Mouse (Mus musculus): ENCODE results near the gene Atp6v0a4. TPM values are rescaled to one million over a fixed set of nuclear protein-coding genes. Genes with fewer than 3 reads are reported as not detected.

The Atp6v0a4 gene
- polyA plus RNA-seq, 1 experiment = not detected

GRCm38 (mm10) chr6:38134806-38135559, 10.6 kb upstream of the Atp6v0a4 start:
- Histone ChIP-seq H3K4me3 (ENCODE audit: insufficient read depth, low read depth, low read length) (no peak overlapping the region), H3K4me1 (ENCODE audit: control insufficient read depth, insufficient read depth, low read length) (peaks cover 6% of the 10 kb centered on the region), H3K27ac (ENCODE audit: insufficient read depth, low read depth, low read length) (no peak overlapping the region)
- TF ChIP-seq POLR2A (IDR thresholded peaks at IDR 0.05; ENCODE audit: insufficient read depth, low read depth, low read length) (no peak), CTCF (IDR thresholded peaks at IDR 0.05; ENCODE audit: insufficient read depth, low read depth, low read length) (no peak)
- WGBS = 61% methylated on average over 8 of the region's 8 CpGs

DNA sequence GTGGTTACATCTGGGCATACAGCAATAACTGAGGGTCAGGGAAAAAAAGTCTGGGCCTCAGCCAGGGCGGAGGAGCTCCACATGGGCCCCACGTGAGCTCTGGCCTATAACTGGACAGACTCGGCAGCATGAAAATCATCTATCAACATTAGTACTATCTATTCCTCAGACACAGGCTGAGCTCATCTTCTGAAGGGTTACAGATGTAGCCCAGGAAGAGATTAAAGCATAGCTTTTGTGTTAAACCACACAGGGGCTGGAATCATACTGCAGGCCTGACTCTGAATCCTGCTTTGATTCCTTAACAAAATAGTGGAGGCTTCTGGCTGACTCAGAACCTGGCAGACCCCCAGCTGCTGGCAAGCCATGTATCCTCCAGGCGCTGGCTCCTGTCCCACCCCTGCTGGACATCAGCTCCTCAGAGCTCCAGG, 7.4 kb upstream of the Atp6v0a4 start:
- TF ChIP-seq CTCF (IDR thresholded peaks at IDR 0.05; ENCODE audit: insufficient read depth, low read depth, low read length) (no peak), POLR2A (IDR thresholded peaks at IDR 0.05; ENCODE audit: insufficient read depth, low read depth, low read length) (no peak)
- WGBS = 78% methylated on average over 4 of the region's 4 CpGs
- H3K4me1 ChIP-seq (ENCODE audit: control insufficient read depth, insufficient read depth, low read length) = peaks cover 6% of the 10 kb centered on the region
- no peak overlapping the region for H3K27ac ChIP-seq (ENCODE audit: insufficient read depth, low read depth, low read length)
- H3K4me3 ChIP-seq (ENCODE audit: insufficient read depth, low read depth, low read length) = no peak overlapping the region

DNA sequence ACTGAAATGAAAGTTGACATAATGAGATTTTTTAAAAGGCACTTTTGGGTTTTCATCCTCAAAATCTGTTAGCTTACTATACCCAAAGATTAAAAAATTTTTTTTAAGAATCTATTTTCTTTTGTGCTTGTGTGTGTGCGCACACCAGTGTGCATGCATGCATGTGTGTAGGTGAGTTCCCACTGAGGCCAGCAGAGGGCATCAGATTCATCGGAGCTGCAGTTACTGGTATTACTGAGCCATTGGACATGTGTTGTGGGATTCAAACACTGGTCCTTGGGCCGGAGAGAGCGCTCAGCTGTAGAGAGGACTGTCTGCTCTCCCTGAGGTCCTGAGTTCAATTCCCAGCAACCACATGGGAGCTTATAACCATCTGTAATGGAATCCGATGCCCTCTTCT, 5.5 kb upstream of the Atp6v0a4 start:
- WGBS = 96% methylated on average over 5 of the region's 5 CpGs
- TF ChIP-seq POLR2A (IDR thresholded peaks at IDR 0.05; ENCODE audit: insufficient read depth, low read depth, low read length) (no peak), CTCF (IDR thresholded peaks at IDR 0.05; ENCODE audit: insufficient read depth, low read depth, low read length) (no peak)
- H3K4me3 ChIP-seq (ENCODE audit: insufficient read depth, low read depth, low read length) = no peak overlapping the region
- H3K27ac ChIP-seq (ENCODE audit: insufficient read depth, low read depth, low read length) = no peak overlapping the region
- peaks cover 2% of the 10 kb centered on the region for H3K4me1 ChIP-seq (ENCODE audit: control insufficient read depth, insufficient read depth, low read length)

- H3K4me1 ChIP-seq (ENCODE audit: control insufficient read depth, insufficient read depth, low read length) = peaks cover 3% of the 10 kb centered on the region; the same call in 1 of the 2 replicates
- WGBS = 84% methylated on average over 14 of the region's 14 CpGs
- no peak for TF ChIP-seq CTCF (IDR thresholded peaks at IDR 0.05; ENCODE audit: insufficient read depth, low read depth, low read length)
- no peak for TF ChIP-seq POLR2A (IDR thresholded peaks at IDR 0.05; ENCODE audit: insufficient read depth, low read depth, low read length)
- no peak overlapping the region for H3K27ac ChIP-seq (ENCODE audit: insufficient read depth, low read depth, low read length)
- no peak overlapping the region for H3K4me3 ChIP-seq (ENCODE audit: insufficient read depth, low read depth, low read length)
Measured at GRCm38 (mm10) chr6:38128115-38128514, 3.7 kb upstream of the Atp6v0a4 start.

DNA sequence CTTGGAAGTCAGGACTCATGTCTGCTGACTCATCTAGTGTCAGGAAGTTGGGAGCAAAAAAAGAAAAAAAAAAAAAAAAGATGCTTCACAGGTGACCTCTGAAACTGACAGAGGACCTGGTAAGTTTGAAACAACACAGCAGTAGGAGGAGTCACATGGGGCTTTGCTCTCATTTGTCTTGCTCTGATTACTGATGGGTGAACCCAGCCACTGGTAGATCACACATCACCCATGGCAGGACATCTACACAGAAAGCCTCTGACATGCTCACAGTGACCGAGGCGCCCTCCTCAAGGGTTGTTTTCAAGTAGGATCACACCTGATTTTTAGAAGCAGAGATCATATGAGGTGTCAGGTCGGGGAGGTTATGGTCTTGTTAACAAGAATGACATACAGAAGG, 1.1 kb upstream of the Atp6v0a4 start:
- WGBS = 96% methylated on average over 3 of the region's 3 CpGs
- TF ChIP-seq POLR2A (IDR thresholded peaks at IDR 0.05; ENCODE audit: insufficient read depth, low read depth, low read length) (no peak), CTCF (IDR thresholded peaks at IDR 0.05; ENCODE audit: insufficient read depth, low read depth, low read length) (no peak)
- peaks cover 3% of the 10 kb centered on the region; the same call in 1 of the 2 replicates for H3K4me1 ChIP-seq (ENCODE audit: control insufficient read depth, insufficient read depth, low read length)
- H3K4me3 ChIP-seq (ENCODE audit: insufficient read depth, low read depth, low read length) = no peak overlapping the region
- no peak overlapping the region for H3K27ac ChIP-seq (ENCODE audit: insufficient read depth, low read depth, low read length)

GRCm38 (mm10) chr6:38124882-38125281, 496 bp upstream of the Atp6v0a4 start:
- 94% methylated on average over 5 of the region's 5 CpGs for WGBS
- Histone ChIP-seq H3K27ac (ENCODE audit: insufficient read depth, low read depth, low read length) (no peak overlapping the region), H3K4me1 (ENCODE audit: control insufficient read depth, insufficient read depth, low read length) (peaks cover 3% of the 10 kb centered on the region; the same call in 1 of the 2 replicates), H3K4me3 (ENCODE audit: insufficient read depth, low read depth, low read length) (no peak overlapping the region)
- no peak for TF ChIP-seq POLR2A (IDR thresholded peaks at IDR 0.05; ENCODE audit: insufficient read depth, low read depth, low read length)
- no peak for TF ChIP-seq CTCF (IDR thresholded peaks at IDR 0.05; ENCODE audit: insufficient read depth, low read depth, low read length)

DNA sequence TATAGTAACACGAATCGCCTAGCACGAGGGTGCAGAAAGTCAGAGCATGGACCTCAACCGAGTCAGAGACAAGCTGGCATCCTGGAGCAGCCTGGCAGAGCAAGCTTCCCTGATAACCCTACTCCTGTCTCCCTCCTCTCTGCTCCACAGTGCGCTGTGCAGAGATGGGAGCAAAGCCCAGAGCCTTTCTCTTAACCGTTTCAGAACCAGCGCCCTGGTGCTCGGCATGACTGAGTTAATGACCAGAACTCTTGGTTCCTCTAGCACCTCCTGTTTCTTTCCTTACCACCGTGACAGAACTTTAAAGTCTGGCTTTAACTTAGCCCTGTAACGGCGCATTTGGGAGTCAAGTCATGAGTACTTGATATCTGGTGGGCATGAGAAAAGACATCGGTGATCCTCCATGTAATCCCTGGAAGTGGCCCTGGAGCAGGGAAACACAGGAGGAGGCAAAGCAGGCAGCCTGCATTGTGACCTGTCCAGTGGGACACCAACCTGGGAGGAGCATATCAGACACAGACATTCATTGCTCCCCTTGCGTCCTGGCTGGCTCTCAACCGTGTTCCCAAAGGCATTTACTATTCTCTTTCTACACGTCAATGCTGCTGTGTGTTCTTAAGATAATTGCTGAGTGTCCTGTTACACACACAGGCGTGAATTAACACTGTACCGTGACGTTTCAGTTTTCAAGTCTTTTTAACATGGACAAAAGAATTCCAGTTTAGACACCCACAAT, 747 bp downstream of the Atp6v0a4 start:
- TF ChIP-seq POLR2A (IDR thresholded peaks at IDR 0.05; ENCODE audit: insufficient read depth, low read depth, low read length) (no peak), CTCF (IDR thresholded peaks at IDR 0.05; ENCODE audit: insufficient read depth, low read depth, low read length) (no peak)
- H3K4me3 ChIP-seq (ENCODE audit: insufficient read depth, low read depth, low read length) = no peak overlapping the region
- H3K27ac ChIP-seq (ENCODE audit: insufficient read depth, low read depth, low read length) = no peak overlapping the region
- WGBS = 65% methylated on average over 18 of the region's 18 CpGs
- H3K4me1 ChIP-seq (ENCODE audit: control insufficient read depth, insufficient read depth, low read length) = peaks cover 3% of the 10 kb centered on the region; the same call in 1 of the 2 replicates

GRCm38 (mm10) chr6:38122791-38123190, 1.6 kb downstream of the Atp6v0a4 start:
- WGBS = 75% methylated on average over 6 of the region's 6 CpGs
- Histone ChIP-seq H3K4me1 (ENCODE audit: control insufficient read depth, insufficient read depth, low read length) (peaks cover 3% of the 10 kb centered on the region; the same call in 1 of the 2 replicates), H3K4me3 (ENCODE audit: insufficient read depth, low read depth, low read length) (no peak overlapping the region), H3K27ac (ENCODE audit: insufficient read depth, low read depth, low read length) (no peak overlapping the region)
- no peak for TF ChIP-seq POLR2A (IDR thresholded peaks at IDR 0.05; ENCODE audit: insufficient read depth, low read depth, low read length)
- no peak for TF ChIP-seq CTCF (IDR thresholded peaks at IDR 0.05; ENCODE audit: insufficient read depth, low read depth, low read length)

DNA sequence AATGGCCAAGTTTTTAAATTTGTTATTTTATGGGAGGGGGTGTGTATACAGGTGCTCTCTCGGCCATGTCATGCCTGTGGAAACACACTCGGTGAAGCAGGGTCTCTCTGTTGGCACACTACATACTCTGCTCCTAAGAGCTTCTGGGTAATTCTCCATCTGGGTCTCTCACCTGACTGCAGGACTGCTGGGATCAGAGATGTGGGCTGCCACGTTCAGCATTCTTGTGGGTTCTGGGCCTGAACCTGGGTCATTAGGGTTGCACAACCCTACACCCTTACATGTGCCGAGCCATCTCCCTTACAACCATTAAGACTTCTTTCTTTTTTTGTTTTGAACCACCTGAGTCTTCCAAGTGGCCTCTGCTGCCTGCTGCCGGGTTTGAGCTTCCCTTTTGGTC, 2.5 kb downstream of the Atp6v0a4 start:
- WGBS = 90% methylated on average over 5 of the region's 5 CpGs
- peaks cover 3% of the 10 kb centered on the region; the same call in 1 of the 2 replicates for H3K4me1 ChIP-seq (ENCODE audit: control insufficient read depth, insufficient read depth, low read length)
- TF ChIP-seq POLR2A (IDR thresholded peaks at IDR 0.05; ENCODE audit: insufficient read depth, low read depth, low read length) = no peak
- TF ChIP-seq CTCF (IDR thresholded peaks at IDR 0.05; ENCODE audit: insufficient read depth, low read depth, low read length) = no peak
- no peak overlapping the region for H3K4me3 ChIP-seq (ENCODE audit: insufficient read depth, low read depth, low read length)
- no peak overlapping the region for H3K27ac ChIP-seq (ENCODE audit: insufficient read depth, low read depth, low read length)
